Mouse (Mus musculus) heart, postnatal 0 days (tissue): ENCODE measurements around the gene Ccdc62. TPM values are rescaled to one million over a fixed set of nuclear protein-coding genes. Genes with fewer than 3 reads are reported as not detected.

Experiments
- ATAC-seq: fragments of 200-750 bp; cut with Nextera tagmentation; 2 replicates; pipeline ENCODE4 v1.8.0; 2017; ENCODE audit warnings: low read depth, moderate number of reproducible peaks, moderate library complexity; ENCODE audit not compliant: insufficient read depth
- DNase-seq: peaks from one replicate; pipeline ENCODE4 v3.0.0-alpha.2; 2016; ENCODE audit warnings: low spot score
- H3K27ac ChIP-seq: fragments of 300-500 bp; sonication (generic); 2 replicates; pipeline ENCODE4 v1.5.1; 2014; ENCODE audit warnings: low read depth, mild to moderate bottlenecking
- H3K27me3 ChIP-seq: fragments of 300-500 bp; sonication (generic); 2 replicates; pipeline ENCODE4 v1.6.1; 2014; ENCODE audit warnings: low read length, mixed read lengths; ENCODE audit not compliant: control insufficient read depth, insufficient read depth
- H3K36me3 ChIP-seq: fragments of 300-500 bp; sonication (generic); replicated peaks from 2 replicates; pipeline ENCODE4 v1.6.1; 2014; ENCODE audit warnings: low read length, mixed read lengths; ENCODE audit not compliant: control insufficient read depth, insufficient read depth
- H3K4me1 ChIP-seq: fragments of 300-500 bp; sonication (generic); 2 replicates; pipeline ENCODE4 v1.6.1; 2014; ENCODE audit warnings: antibody characterized with exemption; ENCODE audit not compliant: control insufficient read depth, insufficient read depth
- H3K4me2 ChIP-seq: fragments of 300-500 bp; sonication (generic); 2 replicates; pipeline ENCODE4 v1.6.1; 2014; ENCODE audit warnings: low read depth, mild to moderate bottlenecking, low read length, moderate library complexity
- H3K4me3 ChIP-seq: fragments of 300-500 bp; sonication (generic); 2 replicates; pipeline ENCODE4 v1.5.1; 2014; ENCODE audit warnings: low read depth, low read length
- H3K9ac ChIP-seq: fragments of 300-500 bp; sonication (generic); replicated peaks from 2 replicates; pipeline ENCODE4 v1.6.1; 2014; ENCODE audit warnings: low read depth, low read length, mixed read lengths
- H3K9me3 ChIP-seq: fragments of 300-500 bp; sonication (generic); replicated peaks from 2 replicates; pipeline ENCODE4 v1.6.1; 2016; ENCODE audit warnings: low read length; ENCODE audit not compliant: control insufficient read depth
- CTCF ChIP-seq: IDR thresholded peaks from 2 replicates; pipeline ENCODE4 v1.5.1; 2016; ENCODE audit warnings: antibody characterized with exemption, control low read depth, low read depth
- EP300 ChIP-seq: IDR thresholded peaks from 2 replicates; pipeline ENCODE4 v1.6.1; 2016; ENCODE audit warnings: antibody characterized with exemption, low read depth
- WGBS: fragments of 180-500 bp; shearing (Covaris S2); extraction: QIAGEN DNeasy Blood & Tissue Kit; methylation state at CpG from one replicate; pipeline ENCODE4 v1.1.7; 2014; 5-methylcytosine and 5-hydroxymethylcytosine counted together
- polyA plus RNA-seq: library from polyadenylated mRNA; unstranded; fragments of >200 nt; fragmentation: Nextera tagmentation; extraction: Ambion mirVana; gene quantifications from 2 replicates; pipeline ENCODE4 v1.2.1, GENCODE M21; 2015
- total RNA-seq: library from RNA; depleted of rRNA; stranded (reverse); fragments of >200 nt; gene quantifications from 2 replicates; pipeline ENCODE4 v1.2.3, GENCODE M21; 2014; ENCODE audit warnings: low replicate concordance

Ccdc62 gene
- total and polyA plus RNA-seq, 2 experiments from 2014 or later: 5.8 to 11.5 TPM

GRCm38 (mm10) chr5:123980521-123981249 lies 50.2 kb downstream of the Ccdc62 start:
- H3K27ac ChIP-seq: peak overlapping the region; percentile 66
- no peak overlapping the region for H3K4me3 ChIP-seq

GRCm38 (mm10) chr5:123981250-123981554 lies 50.7 kb downstream of the Ccdc62 start:
- no peaks in the 10 kb centered on the region for H3K27me3 ChIP-seq
- H3K27ac ChIP-seq: peak overlapping the region; percentile 66
- H3K36me3 ChIP-seq: no peaks in the 10 kb centered on the region
- peaks cover 58% of the 10 kb centered on the region for H3K4me1 ChIP-seq
- H3K4me2 ChIP-seq: peak overlapping the region; percentile 22
- TF ChIP-seq EP300: no peak
- no peak overlapping the region for H3K9ac ChIP-seq
- DNase-seq (peak; percentile 69), ATAC-seq (no peak)
- 38% methylated on average over 6 of the region's 6 CpGs for WGBS
- no peaks in the 10 kb centered on the region for H3K9me3 ChIP-seq
- H3K4me3 ChIP-seq: no peak overlapping the region

More at GRCm38 (mm10) chr5:123980521-123981249, 50.2 kb downstream of the Ccdc62 start:
- no peak for TF ChIP-seq CTCF
- no peak for TF ChIP-seq EP300
- Histone ChIP-seq H3K9me3 (no peaks in the 10 kb centered on the region), H3K9ac (no peak overlapping the region), H3K4me2 (peak overlapping the region; percentile 22; the same call in 1 of the 2 replicates), H3K36me3 (no peaks in the 10 kb centered on the region), H3K4me1 (peaks cover 56% of the 10 kb centered on the region), H3K27me3 (no peaks in the 10 kb centered on the region)
- 69% methylated on average over 9 of the region's 9 CpGs for WGBS
- DNase-seq: no peak
- no peak for ATAC-seq

GRCm38 (mm10) chr5:123982838-123983237 lies 52.4 kb downstream of the Ccdc62 start:
- Histone ChIP-seq H3K4me3 (no peak overlapping the region), H3K36me3 (no peaks in the 10 kb centered on the region), H3K27me3 (no peaks in the 10 kb centered on the region), H3K9me3 (no peaks in the 10 kb centered on the region), H3K4me1 (peaks cover 60% of the 10 kb centered on the region), H3K4me2 (no peak overlapping the region), H3K9ac (no peak overlapping the region), H3K27ac (no peak overlapping the region)
- no peak for ATAC-seq
- no peak for DNase-seq
- TF ChIP-seq EP300 (no peak), CTCF (no peak)
- WGBS: 74% methylated on average over 11 of the region's 11 CpGs

GRCm38 (mm10) chr5:123985434-123985833 lies 55.0 kb downstream of the Ccdc62 start:
- no peak overlapping the region for H3K4me3 ChIP-seq
- H3K9me3 ChIP-seq: no peaks in the 10 kb centered on the region
- TF ChIP-seq CTCF: no peak
- TF ChIP-seq EP300: no peak
- no peak overlapping the region for H3K4me2 ChIP-seq
- no peaks in the 10 kb centered on the region for H3K27me3 ChIP-seq
- no peak for DNase-seq
- whole genome bisulfite sequencing: 54% methylated on average over 9 of the region's 9 CpGs
- H3K4me1 ChIP-seq: peaks cover 46% of the 10 kb centered on the region
- no peaks in the 10 kb centered on the region for H3K36me3 ChIP-seq
- ATAC-seq: peak; percentile 58
- H3K9ac ChIP-seq: no peak overlapping the region
- H3K27ac ChIP-seq: peak overlapping the region; percentile 56; the same call in 1 of the 2 replicates

GRCm38 (mm10) chr5:123986925-123987324 lies 56.4 kb downstream of the Ccdc62 start:
- Histone ChIP-seq H3K27ac (no peak overlapping the region), H3K9ac (no peak overlapping the region), H3K36me3 (no peaks in the 10 kb centered on the region), H3K4me3 (no peak overlapping the region), H3K27me3 (no peaks in the 10 kb centered on the region), H3K4me1 (peaks cover 45% of the 10 kb centered on the region), H3K9me3 (no peaks in the 10 kb centered on the region), H3K4me2 (no peak overlapping the region)
- TF ChIP-seq EP300: no peak
- no peak for TF ChIP-seq CTCF
- WGBS: 66% methylated on average over 2 of the region's 2 CpGs
- DNase-seq (no peak), ATAC-seq (no peak)

- TF ChIP-seq EP300 (no peak), CTCF (no peak)
- H3K36me3 ChIP-seq: no peaks in the 10 kb centered on the region
- H3K4me1 ChIP-seq: peaks cover 45% of the 10 kb centered on the region
- no peaks in the 10 kb centered on the region for H3K27me3 ChIP-seq
- ATAC-seq (no peak), DNase-seq (no peak)
- 78% methylated on average over 4 of the region's 4 CpGs for WGBS
- no peaks in the 10 kb centered on the region for H3K9me3 ChIP-seq
- no peak overlapping the region for H3K9ac ChIP-seq
- no peak overlapping the region for H3K4me2 ChIP-seq
- H3K27ac ChIP-seq: no peak overlapping the region
- H3K4me3 ChIP-seq: no peak overlapping the region
Observed at GRCm38 (mm10) chr5:123987511-123987910, 57.0 kb downstream of the Ccdc62 start.
